Mouse (Mus musculus) MEL (cell line): ENCODE data around the gene Heatr5a. TPM values are rescaled to one million over a fixed set of nuclear protein-coding genes. Genes with fewer than 3 reads are reported as not detected.
A peak's percentile ranks its signal among the peaks of the same experiment; 100 is the strongest.

ENCODE experiments used
- DNase-seq: peaks from one replicate; pipeline ENCODE4 v3.0.0; 2011; ENCODE audit warnings: low read depth, low spot score
- H3K27ac ChIP-seq: 2 replicates; pipeline ENCODE4 v1.5.1; 2012; ENCODE audit warnings: low read depth, mild to moderate bottlenecking, control low read depth, low read length, moderate library complexity; ENCODE audit not compliant: control insufficient read depth
- H3K27me3 ChIP-seq, 2 experiments: fragments of 150-350 bp in 1 of 2; sonication (generic) in 1 of 2; 2 replicates each; pipeline ENCODE4 v1.6.1; 2012; ENCODE audit warnings: low read length in 2 of 2, mild to moderate bottlenecking in 2 of 2, improper control_type of control experiment in 1 of 2, moderate library complexity in 1 of 2; ENCODE audit not compliant: insufficient read depth in 2 of 2, control insufficient read depth in 1 of 2
- H3K36me3 ChIP-seq, 2 experiments: 2 replicates each; pipeline ENCODE4 v1.6.1; 2012 to 2014; ENCODE audit warnings: low read length in 2 of 2, improper control_type of control experiment in 1 of 2, inconsistent platforms in 1 of 2, mild to moderate bottlenecking in 1 of 2; ENCODE audit not compliant: insufficient read depth in 2 of 2, control insufficient read depth in 1 of 2
- H3K4me1 ChIP-seq, 2 experiments: fragments of 150-350 bp in 1 of 2; sonication (generic) in 1 of 2; 2 replicates each; pipeline ENCODE4 v1.6.1; 2012; ENCODE audit warnings: low read length in 2 of 2, improper control_type of control experiment in 1 of 2, mild to moderate bottlenecking in 1 of 2; ENCODE audit not compliant: insufficient read depth in 2 of 2, control insufficient read depth in 1 of 2
- H3K4me3 ChIP-seq, 2 experiments: fragments of 150-350 bp in 1 of 2; sonication (generic) in 1 of 2; 2 replicates each; pipeline ENCODE4 v1.5.1; 2012; ENCODE audit warnings: low read depth in 2 of 2, low read length in 2 of 2, mild to moderate bottlenecking in 2 of 2, moderate library complexity in 2 of 2, control low read depth in 1 of 2, improper control_type of control experiment in 1 of 2; ENCODE audit not compliant: control insufficient read depth in 1 of 2, insufficient read depth in 1 of 2
- H3K79me2 ChIP-seq: 2 replicates; pipeline ENCODE4 v1.6.1; 2012; ENCODE audit warnings: mild to moderate bottlenecking, low read length, moderate library complexity; ENCODE audit not compliant: control insufficient read depth, poor library complexity, insufficient read depth
- H3K9ac ChIP-seq: 2 replicates; pipeline ENCODE4 v1.6.1; 2012; ENCODE audit warnings: low read depth, mild to moderate bottlenecking, control low read depth, low read length, moderate library complexity; ENCODE audit not compliant: control insufficient read depth, poor library complexity, severe bottlenecking
- H3K9me3 ChIP-seq: fragments of 150-350 bp; sonication (generic); replicated peaks from 2 replicates; pipeline ENCODE4 v1.6.1; 2012; ENCODE audit warnings: mild to moderate bottlenecking, low read length, improper control_type of control experiment, moderate library complexity; ENCODE audit not compliant: insufficient read depth
- BHLHE40 ChIP-seq: IDR thresholded peaks from 2 replicates; pipeline ENCODE4 v1.6.1; 2012; ENCODE audit warnings: low read depth, mild to moderate bottlenecking, inconsistent platforms, low read length, improper control_type of control experiment, borderline replicate concordance
- CHD1 ChIP-seq: IDR thresholded peaks from 2 replicates; pipeline ENCODE4 v1.6.1; 2012; ENCODE audit warnings: low read depth, mild to moderate bottlenecking, inconsistent platforms, low read length, improper control_type of control experiment
- CHD2 ChIP-seq: IDR thresholded peaks from 2 replicates; pipeline ENCODE4 v1.6.1; 2011; ENCODE audit warnings: low read length, improper control_type of control experiment
- CTCF ChIP-seq, 3 experiments: IDR thresholded peaks in 2 of 3; conservative IDR thresholded peaks in 1 of 3; 2 replicates each; pipeline ENCODE4 v1.5.1; 2011 to 2012; ENCODE audit warnings: low read length in 3 of 3, low read depth in 2 of 3, mild to moderate bottlenecking in 2 of 3, improper control_type of control experiment in 1 of 3, inconsistent platforms in 1 of 3, mixed read lengths in 1 of 3, moderate library complexity in 1 of 3; ENCODE audit not compliant: control insufficient read depth in 1 of 3, insufficient read depth in 1 of 3, poor library complexity in 1 of 3, severe bottlenecking in 1 of 3
- ELF1 ChIP-seq: IDR thresholded peaks from 2 replicates; pipeline ENCODE4 v1.6.1; 2014; ENCODE audit warnings: low read depth, mild to moderate bottlenecking, inconsistent platforms, low read length, improper control_type of control experiment, moderate library complexity
- EP300 ChIP-seq, 2 experiments: IDR thresholded peaks; 2 replicates each; pipeline ENCODE4 v1.6.1; 2011; ENCODE audit warnings: improper control_type of control experiment in 2 of 2, low read length in 2 of 2, low read depth in 1 of 2, mild to moderate bottlenecking in 1 of 2
- ETS1 ChIP-seq: IDR thresholded peaks from 2 replicates; pipeline ENCODE4 v1.6.1; 2012; ENCODE audit warnings: low read depth, mild to moderate bottlenecking, inconsistent platforms, low read length, improper control_type of control experiment, moderate library complexity
- GATA1 ChIP-seq: IDR thresholded peaks from 2 replicates; pipeline ENCODE4 v1.6.1; 2011; ENCODE audit warnings: low read depth, low read length, improper control_type of control experiment
- HCFC1 ChIP-seq: IDR thresholded peaks from 2 replicates; pipeline ENCODE4 v1.6.1; 2012; ENCODE audit warnings: low read depth, mild to moderate bottlenecking, inconsistent platforms, low read length, improper control_type of control experiment, moderate library complexity
- JUND ChIP-seq: IDR thresholded peaks from 2 replicates; pipeline ENCODE4 v1.6.1; 2011; ENCODE audit warnings: low read depth, mild to moderate bottlenecking, improper control_type of control experiment, low read length
- MAZ ChIP-seq: IDR thresholded peaks from 2 replicates; pipeline ENCODE4 v1.6.1; 2012; ENCODE audit warnings: low read depth, mild to moderate bottlenecking, inconsistent platforms, low read length, improper control_type of control experiment
- MEF2A ChIP-seq: IDR thresholded peaks from 2 replicates; pipeline ENCODE4 v1.6.1; 2014; ENCODE audit warnings: low read depth, mild to moderate bottlenecking, inconsistent platforms, low read length, improper control_type of control experiment; ENCODE audit not compliant: poor library complexity, insufficient replicate concordance, severe bottlenecking; ENCODE audit errors: extremely low read depth
- MXI1 ChIP-seq: IDR thresholded peaks from 2 replicates; pipeline ENCODE4 v1.6.1; 2011; ENCODE audit warnings: mild to moderate bottlenecking, low read depth, low read length, improper control_type of control experiment
- MYC ChIP-seq: IDR thresholded peaks from 2 replicates; pipeline ENCODE4 v1.6.1; 2011; ENCODE audit warnings: low read depth, mild to moderate bottlenecking, low read length, improper control_type of control experiment, moderate library complexity
- NRF1 ChIP-seq: IDR thresholded peaks from 2 replicates; pipeline ENCODE4 v1.6.1; 2014; ENCODE audit warnings: low read depth, mild to moderate bottlenecking, inconsistent platforms, low read length, improper control_type of control experiment, moderate library complexity; ENCODE audit not compliant: poor library complexity, insufficient read depth, severe bottlenecking
- POLR2A ChIP-seq, 2 experiments: IDR thresholded peaks; 2 replicates each; pipeline ENCODE4 v1.6.1; 2011 to 2012; ENCODE audit warnings: low read length in 2 of 2, mild to moderate bottlenecking in 2 of 2, control low read depth in 1 of 2, improper control_type of control experiment in 1 of 2, low read depth in 1 of 2, moderate library complexity in 1 of 2; ENCODE audit not compliant: control insufficient read depth in 1 of 2, insufficient read depth in 1 of 2, poor library complexity in 1 of 2
- RAD21 ChIP-seq: IDR thresholded peaks from 2 replicates; pipeline ENCODE4 v1.6.1; 2011; ENCODE audit warnings: mild to moderate bottlenecking, low read depth, low read length, improper control_type of control experiment
- RCOR1 ChIP-seq: IDR thresholded peaks from 2 replicates; pipeline ENCODE4 v1.6.1; 2012; ENCODE audit warnings: low read depth, mild to moderate bottlenecking, inconsistent platforms, low read length, improper control_type of control experiment
- TAL1 ChIP-seq: IDR thresholded peaks from 2 replicates; pipeline ENCODE4 v1.6.1; 2012; ENCODE audit warnings: mild to moderate bottlenecking, inconsistent platforms, low read length, moderate library complexity, mixed read lengths
- TBP ChIP-seq: IDR thresholded peaks from 2 replicates; pipeline ENCODE4 v1.8.0; 2011; ENCODE audit warnings: low read depth, low read length, improper control_type of control experiment
- TCF12 ChIP-seq: IDR thresholded peaks from 2 replicates; pipeline ENCODE4 v1.6.1; 2014; ENCODE audit warnings: low read depth, mild to moderate bottlenecking, inconsistent platforms, low read length, improper control_type of control experiment, moderate library complexity
- UBTF ChIP-seq: IDR thresholded peaks from 2 replicates; pipeline ENCODE4 v1.6.1; 2012; ENCODE audit warnings: low read depth, mild to moderate bottlenecking, inconsistent platforms, low read length, improper control_type of control experiment, moderate library complexity, borderline replicate concordance; ENCODE audit not compliant: insufficient read depth
- ZC3H11A ChIP-seq: IDR thresholded peaks from 2 replicates; pipeline ENCODE4 v1.6.1; 2012; ENCODE audit warnings: low read depth, mild to moderate bottlenecking, inconsistent platforms, low read length, improper control_type of control experiment
- ZKSCAN1 ChIP-seq: IDR thresholded peaks from 2 replicates; pipeline ENCODE4 v1.6.1; 2012; ENCODE audit warnings: low read depth, mild to moderate bottlenecking, inconsistent platforms, low read length, improper control_type of control experiment, moderate library complexity
- ZNF384 ChIP-seq: IDR thresholded peaks from 2 replicates; pipeline ENCODE4 v1.6.1; 2012; ENCODE audit warnings: low read depth, mild to moderate bottlenecking, inconsistent platforms, low read length, improper control_type of control experiment
- polyA plus RNA-seq, 2 experiments: library from polyadenylated mRNA; stranded (reverse) in 1 of 2; unstranded in 1 of 2; fragments of >175 nt in 1 of 2; fragments of >200 nt in 1 of 2; gene quantifications; 2 replicates each; pipeline versions ENCODE4 v1.2.1 to v1.2.4; 2012; ENCODE audit warnings: low replicate concordance in 2 of 2, low read depth in 1 of 2; ENCODE audit not compliant: insufficient read length in 2 of 2, insufficient read depth in 1 of 2, missing spikeins in 1 of 2
- total RNA-seq: library from RNA; depleted of rRNA; stranded (reverse); fragments of 300-350 nt; gene quantifications from 2 replicates; pipeline ENCODE4 v1.2.3, GENCODE M21; 2012

Gene Heatr5a
- total and polyA plus RNA-seq, 3 experiments = 41.2 to 70.5 (median 70.4) TPM

- peak; percentile 40 for TF ChIP-seq TAL1
- TF ChIP-seq, all 39 proteins: peak for 15
Observed at GRCm38 (mm10) chr12:51844771-51845256, 126.3 kb downstream of the Heatr5a start (continued).

- H3K4me3 ChIP-seq = peak overlapping the region; percentile 70 to 79
- H3K9ac ChIP-seq = peak overlapping the region; percentile 83
- peaks cover 0 to 38% of the 10 kb centered on the region in 2 experiments; a peak in 2 of 4 replicates for H3K36me3 ChIP-seq
- H3K79me2 ChIP-seq = no peaks in the 10 kb centered on the region; the same call in 1 of the 2 replicates
- no peaks in the 10 kb centered on the region for H3K9me3 ChIP-seq
- peak overlapping the region; percentile 93 for H3K27ac ChIP-seq
- no peaks in the 10 kb centered on the region for H3K27me3 ChIP-seq
- peak; percentile 65 for DNase-seq
- peaks cover 14 to 27% of the 10 kb centered on the region in 2 experiments for H3K4me1 ChIP-seq
- TF ChIP-seq ZNF384 (peak; percentile 36; the same call in 1 of the 2 replicates), ZC3H11A (no peak), CTCF (IDR thresholded peaks at IDR 0.05 in 2 of 3, conservative IDR thresholded peaks at IDR 0.05 in 1 of 3; ENCODE audit: control insufficient read depth in 1 of 3, insufficient read depth in 1 of 3, low read depth in 2 of 3, low read length in 3 of 3, poor library complexity in 1 of 3, severe bottlenecking in 1 of 3) (no peak), CHD1 (no peak; the same call in 1 of the 2 replicates), ZKSCAN1 (no peak), CHD2 (peak; percentile 25; the same call in 1 of the 2 replicates), RAD21 (no peak), TCF12 (0 out of 2 replicates have a peak, but pooled peaks have one; percentile 17), MAZ (no peak), UBTF (no peak), EP300 (IDR thresholded peaks at IDR 0.05; ENCODE audit: low read depth in 1 of 2, low read length in 2 of 2) (peak; percentile 45 to 59; a peak in 3 of 4 replicates), ETS1 (peak; percentile 53), POLR2A (IDR thresholded peaks at IDR 0.05; ENCODE audit: control insufficient read depth in 1 of 2, insufficient read depth in 1 of 2, low read depth in 1 of 2, low read length in 2 of 2, poor library complexity in 1 of 2) (no peak), MYC (0 out of 2 replicates have a peak, but pooled peaks have one; percentile 42), JUND (no peak), TBP (no peak), NRF1 (no peak), GATA1 (peak; percentile 63), BHLHE40 (peak; percentile 47; the same call in 1 of the 2 replicates), HCFC1 (no peak), MEF2A (no peak), ELF1 (0 out of 2 replicates have a peak, but pooled peaks have one; percentile 30), RCOR1 (0 out of 2 replicates have a peak, but pooled peaks have one; percentile 31), MXI1 (peak; percentile 67)
Observed at GRCm38 (mm10) chr12:51843576-51844520, 127.3 kb downstream of the Heatr5a start.
